Mouse (Mus musculus) erythroblast, embryonic 14.5 days (primary cell): ENCODE measurements around the gene Apcs. TPM values are rescaled to one million over a fixed set of nuclear protein-coding genes. Genes with fewer than 3 reads are reported as not detected.

Experiments
- H3K27me3 ChIP-seq: 2 replicates; pipeline ENCODE4 v1.6.1; 2012; ENCODE audit warnings: inconsistent platforms; ENCODE audit not compliant: control insufficient read depth
- H3K36me3 ChIP-seq: 2 replicates; pipeline ENCODE4 v1.6.1; 2012; ENCODE audit warnings: mild to moderate bottlenecking, inconsistent platforms; ENCODE audit not compliant: control insufficient read depth
- H3K4me1 ChIP-seq: 2 replicates; pipeline ENCODE4 v1.6.1; 2012; ENCODE audit warnings: inconsistent platforms; ENCODE audit not compliant: control insufficient read depth
- H3K4me3 ChIP-seq: replicated peaks from 2 replicates; pipeline ENCODE3; 2012; ENCODE audit warnings: moderate library complexity, mild to moderate bottlenecking, inconsistent platforms
- H3K9me3 ChIP-seq: 2 replicates; pipeline ENCODE4 v1.6.1; 2012; ENCODE audit warnings: low read length, inconsistent platforms, mixed read lengths; ENCODE audit not compliant: control insufficient read depth
- GATA1 ChIP-seq: IDR thresholded peaks from 2 replicates; pipeline ENCODE4 v1.6.1; 2012; ENCODE audit warnings: low read length, inconsistent platforms, mixed read lengths
- TAL1 ChIP-seq: IDR thresholded peaks from 3 replicates; pipeline ENCODE4 v1.6.1; 2012; ENCODE audit warnings: low read length, inconsistent platforms, mixed read lengths
- polyA plus RNA-seq: library from polyadenylated mRNA; stranded (reverse); fragments of >175 nt; gene quantifications from 2 replicates; pipeline ENCODE4 v1.2.3, GENCODE M21; 2012

Gene Apcs
- not detected in 2 replicates for polyA plus RNA-seq

DNA sequence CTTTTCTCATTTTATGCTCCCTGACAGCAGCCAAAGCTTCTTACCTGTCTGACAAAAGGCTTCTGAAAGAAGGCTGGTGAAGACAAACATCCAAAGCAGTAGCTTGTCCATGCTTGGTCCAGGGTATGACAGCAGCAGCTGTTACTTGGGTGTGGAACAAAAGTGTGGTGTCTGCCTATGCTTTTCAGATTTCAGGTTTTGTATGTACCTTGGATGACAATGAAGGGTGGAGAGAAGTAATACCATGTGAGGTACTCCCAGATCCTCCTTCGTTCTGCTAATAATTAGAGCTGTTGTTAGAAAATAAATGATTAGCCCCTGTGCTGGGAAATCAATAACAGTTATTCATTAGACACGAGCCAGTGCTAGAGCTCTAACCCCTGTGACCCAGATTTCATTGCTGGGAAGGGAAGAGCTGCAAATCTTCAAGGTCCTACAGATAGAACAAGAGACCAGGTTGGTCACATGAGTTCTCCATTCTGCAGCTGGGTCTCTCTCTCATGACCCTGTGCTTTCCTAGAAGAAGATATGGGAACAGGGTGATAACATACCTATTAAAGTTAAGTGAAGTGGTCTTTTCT is at the start of gene Apcs:
Gene Apcs (minus strand): TSS at position 265 of the 581 bp plus-strand sequence.
- no peaks in the 10 kb centered on the region for H3K4me1 ChIP-seq
- TF ChIP-seq TAL1 = no peak
- no peak for TF ChIP-seq GATA1
- no peaks in the 10 kb centered on the region for H3K36me3 ChIP-seq
- no peak within 1 kb of the TSS for H3K4me3 ChIP-seq
- H3K27me3 ChIP-seq = no peaks in the 10 kb centered on the region
- H3K9me3 ChIP-seq = no peaks in the 10 kb centered on the region

DNA sequence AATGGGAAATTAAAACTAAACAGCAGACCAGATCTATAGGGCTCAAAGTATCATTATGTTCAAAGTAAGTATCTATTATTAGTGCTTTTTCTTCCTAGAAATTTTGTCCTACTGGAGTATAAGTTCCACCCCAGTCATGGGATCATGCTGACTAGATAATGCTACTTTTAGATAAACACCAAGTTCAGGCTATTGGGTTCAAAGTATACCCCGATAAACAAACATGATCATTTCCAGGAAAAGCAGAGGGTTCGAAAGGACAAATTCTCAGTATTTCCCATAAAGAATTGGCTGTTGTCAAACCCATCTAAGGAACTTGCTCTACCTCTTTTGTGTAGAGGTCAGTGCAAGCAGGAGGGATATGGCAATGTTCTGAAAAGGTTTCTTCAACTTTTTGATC is 37.4 kb upstream of the Apcs start:
- Histone ChIP-seq H3K4me1 (no peaks in the 10 kb centered on the region), H3K36me3 (no peaks in the 10 kb centered on the region), H3K9me3 (peaks cover 11% of the 10 kb centered on the region), H3K27me3 (no peaks in the 10 kb centered on the region), H3K4me3 (no peak overlapping the region)
- TF ChIP-seq GATA1 (no peak), TAL1 (no peak)

DNA sequence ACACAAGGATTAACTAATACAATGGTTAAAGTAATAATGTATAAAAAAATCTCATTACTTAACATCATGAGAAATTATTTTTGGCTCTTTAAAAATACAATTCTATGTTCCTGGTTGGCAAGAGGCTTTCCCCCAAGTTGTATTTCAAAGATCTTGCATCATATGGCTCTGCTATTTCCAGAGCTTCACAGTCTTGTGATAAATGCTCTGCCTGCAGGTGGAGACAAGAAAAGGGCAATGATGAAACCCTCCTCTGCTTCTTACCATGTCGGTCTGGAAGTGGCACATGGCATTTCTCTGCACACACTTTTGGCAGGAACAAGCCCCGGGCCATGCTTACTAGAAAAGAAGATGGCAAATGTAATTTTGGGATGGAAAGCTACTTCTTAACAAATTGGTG is 23.6 kb upstream of the Apcs start:
- TF ChIP-seq TAL1 = no peak
- no peak for TF ChIP-seq GATA1

DNA sequence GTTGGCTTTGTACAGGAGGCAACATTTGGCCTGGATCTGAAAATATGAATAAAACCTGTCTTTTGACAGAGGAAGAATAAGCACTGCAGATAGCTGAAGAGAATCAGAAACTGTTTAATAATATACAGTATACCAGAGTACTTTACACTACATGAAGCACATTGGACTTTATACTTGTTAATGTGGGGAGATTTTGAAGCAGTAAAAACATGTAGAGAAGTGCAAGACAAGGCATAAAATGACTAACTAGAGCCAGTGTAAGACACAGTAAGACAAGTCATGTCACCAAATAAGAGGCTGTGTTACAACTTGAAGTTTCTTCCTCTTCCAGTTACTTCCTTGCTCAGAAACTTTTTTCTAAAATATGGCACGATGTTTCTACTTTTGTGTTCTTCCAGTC is 22.3 kb upstream of the Apcs start:
- H3K36me3 ChIP-seq = no peaks in the 10 kb centered on the region
- H3K27me3 ChIP-seq = no peaks in the 10 kb centered on the region
- H3K4me1 ChIP-seq = no peaks in the 10 kb centered on the region
- no peak overlapping the region for H3K4me3 ChIP-seq
- no peaks in the 10 kb centered on the region for H3K9me3 ChIP-seq
- no peak for TF ChIP-seq TAL1

More for the DNA sequence above, 23.6 kb upstream of the Apcs start:
- Histone ChIP-seq H3K4me3 (no peak overlapping the region), H3K36me3 (no peaks in the 10 kb centered on the region), H3K27me3 (no peaks in the 10 kb centered on the region), H3K9me3 (no peaks in the 10 kb centered on the region), H3K4me1 (no peaks in the 10 kb centered on the region)

DNA sequence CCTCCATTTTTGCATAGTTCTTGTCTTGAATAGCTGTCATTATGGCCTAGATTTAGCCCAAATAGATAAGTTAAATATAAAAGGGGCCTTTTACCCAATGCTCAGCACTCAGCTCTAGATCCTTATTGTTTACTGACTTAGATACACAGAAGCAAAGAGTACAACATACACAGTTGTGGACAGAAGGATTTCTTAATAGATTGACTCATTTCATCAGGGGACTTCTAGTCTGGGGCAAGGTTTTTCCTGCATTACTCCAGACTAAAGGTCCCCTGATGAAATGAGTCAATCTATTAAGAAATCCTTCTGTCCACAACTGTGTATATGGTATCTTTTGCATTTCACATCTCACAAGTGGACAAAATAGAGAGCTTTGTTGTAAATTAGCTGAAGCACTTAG is 8.5 kb upstream of the Apcs start:
- TF ChIP-seq TAL1 (no peak), GATA1 (no peak)

DNA sequence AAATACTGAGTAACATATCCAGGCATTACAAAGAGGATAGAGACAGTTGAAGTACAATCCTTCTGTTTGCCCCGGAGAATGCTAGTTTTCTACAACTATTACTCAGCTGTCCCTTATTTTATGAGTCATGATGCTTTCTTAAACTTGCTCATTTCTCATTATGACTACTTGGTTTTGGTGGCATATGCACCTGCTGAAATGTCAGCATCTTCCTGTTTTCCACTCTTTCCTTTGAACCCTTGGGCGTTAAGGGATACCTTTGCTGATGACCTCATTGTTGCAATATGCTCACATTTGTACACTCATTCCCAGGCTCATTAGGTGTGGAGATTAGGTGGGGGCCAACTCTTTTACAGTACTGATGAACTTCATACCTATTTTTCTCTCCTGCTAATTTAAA is 594 bp upstream of the Apcs start:
- no peaks in the 10 kb centered on the region for H3K4me1 ChIP-seq
- no peak overlapping the region for H3K4me3 ChIP-seq
- no peaks in the 10 kb centered on the region for H3K36me3 ChIP-seq
- no peaks in the 10 kb centered on the region for H3K9me3 ChIP-seq
- H3K27me3 ChIP-seq = no peaks in the 10 kb centered on the region
- TF ChIP-seq GATA1 (no peak), TAL1 (no peak)

More for the DNA sequence above, 8.5 kb upstream of the Apcs start:
- Histone ChIP-seq H3K36me3 (no peaks in the 10 kb centered on the region), H3K9me3 (no peaks in the 10 kb centered on the region), H3K4me1 (no peaks in the 10 kb centered on the region), H3K4me3 (no peak overlapping the region), H3K27me3 (no peaks in the 10 kb centered on the region)

DNA sequence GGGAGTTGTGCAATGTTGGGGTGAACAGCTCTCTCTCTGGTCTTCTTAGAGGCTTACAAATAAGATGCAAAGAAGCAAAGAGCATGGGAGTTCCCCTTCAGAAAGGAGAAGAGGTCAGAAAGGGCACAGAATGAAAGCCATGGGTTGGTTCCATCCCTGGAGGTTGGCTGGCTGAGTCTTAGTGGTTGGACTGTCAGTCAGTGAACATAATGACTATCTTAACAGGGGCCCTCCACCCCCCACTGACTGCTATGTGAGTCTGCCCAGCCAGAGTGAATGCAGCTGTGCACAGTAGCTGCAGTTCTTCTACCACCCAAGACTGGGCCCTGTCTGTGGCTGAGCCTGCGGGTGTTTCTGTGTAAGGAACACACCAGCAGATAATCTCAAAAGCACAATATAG is 18.2 kb downstream of the Apcs start:
- TF ChIP-seq GATA1 = no peak
- no peak for TF ChIP-seq TAL1
- H3K4me3 ChIP-seq = no peak overlapping the region
- peaks cover 3% of the 10 kb centered on the region; the same call in 1 of the 2 replicates for H3K9me3 ChIP-seq
- no peaks in the 10 kb centered on the region for H3K27me3 ChIP-seq
- no peaks in the 10 kb centered on the region for H3K36me3 ChIP-seq
- H3K4me1 ChIP-seq = no peaks in the 10 kb centered on the region

DNA sequence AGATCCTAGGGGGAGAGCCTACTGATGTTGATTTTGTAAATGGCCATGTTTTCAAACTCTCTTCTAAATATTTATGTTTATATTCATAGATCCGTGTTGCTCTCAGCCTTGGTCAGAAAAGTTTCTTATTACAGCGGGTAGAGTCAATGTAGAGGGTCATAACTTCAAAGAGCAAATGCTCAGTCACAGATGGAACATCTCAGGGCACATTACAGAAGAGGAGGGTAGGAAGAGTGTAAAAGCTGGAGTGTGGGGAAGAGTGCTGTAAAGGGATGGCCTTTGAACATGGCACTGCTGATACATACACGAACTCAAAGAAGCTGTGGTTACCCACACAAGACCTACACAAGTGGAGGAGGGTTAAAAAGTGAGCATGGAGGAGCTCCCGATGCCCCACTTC is 19.6 kb downstream of the Apcs start:
- no peak for TF ChIP-seq TAL1
- TF ChIP-seq GATA1 = no peak
- Histone ChIP-seq H3K4me1 (no peaks in the 10 kb centered on the region), H3K9me3 (peaks cover 6% of the 10 kb centered on the region), H3K36me3 (no peaks in the 10 kb centered on the region), H3K4me3 (no peak overlapping the region), H3K27me3 (no peaks in the 10 kb centered on the region)

DNA sequence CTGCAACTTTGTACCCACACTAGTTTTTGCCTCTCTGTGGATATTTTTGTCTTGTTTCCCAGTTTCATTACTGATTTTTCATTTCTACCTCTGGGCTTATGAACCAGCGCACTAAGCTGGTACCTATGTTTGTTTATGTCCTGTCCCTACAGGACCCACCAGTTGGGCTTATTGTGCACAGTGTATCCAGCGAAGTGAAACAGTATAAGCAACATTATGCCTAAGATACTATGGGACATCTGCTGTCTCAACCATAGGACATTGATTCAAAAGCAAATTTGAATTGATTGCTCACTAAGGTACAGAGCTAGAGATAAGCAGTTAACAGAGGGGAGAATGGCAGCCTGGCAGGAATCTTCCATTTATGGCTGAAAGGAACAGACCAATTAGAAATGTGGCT is 46.7 kb downstream of the Apcs start:
- no peak for TF ChIP-seq GATA1
- TF ChIP-seq TAL1 = no peak

More for the DNA sequence above, 46.7 kb downstream of the Apcs start:
- no peaks in the 10 kb centered on the region for H3K4me1 ChIP-seq
- H3K4me3 ChIP-seq = no peak overlapping the region
- peaks cover 5% of the 10 kb centered on the region; the same call in 1 of the 2 replicates for H3K9me3 ChIP-seq
- H3K36me3 ChIP-seq = no peaks in the 10 kb centered on the region
- no peaks in the 10 kb centered on the region for H3K27me3 ChIP-seq
